In genomic region chr16:91964308-91965178, GRCm38 (mm10) we compare ENCODE assay signal across 14 mouse cellular contexts.
DNase-seq lines count a peak whose midpoint lies in the region; ATAC-seq and TF ChIP-seq lines count a peak whose summit lies in the region.
"Had no signal": no experiment of that assay in that cellular context is flagged by ENCODE, and none has a peak within 500 bp of the region (broad histone marks: within the 10 kb centered on the region; RNA-seq: fewer than 3 reads in every experiment).

No protein-coding gene starts in this region.

- peaks cover 1% of the 10 kb centered on the region for H3K79me3 ChIP-seq in C2C12 (ENCODE audit: low read depth)

- no peak for TF ChIP-seq CTCF in C2C12 (IDR thresholded peaks at IDR 0.05; ENCODE audit: control insufficient read depth, insufficient read depth, insufficient read length)

- no peak for ATAC-seq in hindbrain, embryonic 13.5 days (ENCODE audit: low FRiP score)
- ATAC-seq in midbrain, embryonic 16.5 days = no peak
- ATAC-seq in erythroid progenitor cell, adult 5-6 weeks (replicated peaks; ENCODE audit: low FRiP score, poor library complexity, severe bottlenecking) = no peak
- no peak for ATAC-seq in intestine, embryonic 16.5 days
- ATAC-seq: Patski had no signal

- peaks cover 10% of the 10 kb centered on the region for H3K79me2 ChIP-seq in C2C12 (ENCODE audit: control insufficient read depth, insufficient read depth)

- no peak overlapping the region for H3K4me3 ChIP-seq in C2C12 (ENCODE audit: insufficient read depth, poor library complexity, severe bottlenecking)
- H3K4me3 ChIP-seq in hindbrain, embryonic 13.5 days = no peak overlapping the region
- H3K4me3 ChIP-seq in midbrain, embryonic 16.5 days (ENCODE audit: low read depth, low read length) = no peak overlapping the region
- no peak overlapping the region for H3K4me3 ChIP-seq in intestine, embryonic 16.5 days (ENCODE audit: low read length)
- H3K4me3 ChIP-seq: embryonic facial prominence, embryonic 12.5 days had no signal

- H3K9ac ChIP-seq in hindbrain, embryonic 13.5 days = no peak overlapping the region
- no peak overlapping the region for H3K9ac ChIP-seq in midbrain, embryonic 16.5 days (ENCODE audit: low read depth, low read length)
- no peak overlapping the region for H3K9ac ChIP-seq in intestine, embryonic 16.5 days (ENCODE audit: low read depth, low read length)
- H3K9ac ChIP-seq: embryonic facial prominence, embryonic 12.5 days had no signal

- H3K36me3 ChIP-seq in C2C12 (ENCODE audit: control insufficient read depth, insufficient read depth) = no peaks in the 10 kb centered on the region
- no peaks in the 10 kb centered on the region for H3K36me3 ChIP-seq in hindbrain, embryonic 13.5 days
- no peaks in the 10 kb centered on the region for H3K36me3 ChIP-seq in midbrain, embryonic 16.5 days (ENCODE audit: control insufficient read depth, insufficient read depth, low read length)
- H3K36me3 ChIP-seq in intestine, embryonic 16.5 days (ENCODE audit: control insufficient read depth, insufficient read depth, low read length) = no peaks in the 10 kb centered on the region
- H3K36me3 ChIP-seq: embryonic facial prominence, embryonic 12.5 days had no signal

- no peaks in the 10 kb centered on the region for H3K27me3 ChIP-seq in C2C12 (ENCODE audit: control insufficient read depth, insufficient read depth, insufficient read length)
- H3K27me3 ChIP-seq in hindbrain, embryonic 13.5 days = no peaks in the 10 kb centered on the region
- H3K27me3 ChIP-seq in midbrain, embryonic 16.5 days (ENCODE audit: control insufficient read depth, insufficient read depth, low read depth, low read length) = no peaks in the 10 kb centered on the region
- no peaks in the 10 kb centered on the region for H3K27me3 ChIP-seq in intestine, embryonic 16.5 days (replicated peaks; ENCODE audit: control insufficient read depth, insufficient read depth, low read length)
- H3K27me3 ChIP-seq: embryonic facial prominence, embryonic 12.5 days; Patski had no signal

- H3K9me3 ChIP-seq in hindbrain, embryonic 13.5 days = no peaks in the 10 kb centered on the region
- H3K9me3 ChIP-seq in midbrain, embryonic 16.5 days (replicated peaks; ENCODE audit: control insufficient read depth, low read length, poor library complexity, severe bottlenecking) = no peaks in the 10 kb centered on the region
- peaks cover 3% of the 10 kb centered on the region; the same call in 1 of the 2 replicates for H3K9me3 ChIP-seq in intestine, embryonic 16.5 days (ENCODE audit: control insufficient read depth, low read length)
- H3K9me3 ChIP-seq: embryonic facial prominence, embryonic 12.5 days had no signal

- WGBS in hindbrain, embryonic 13.5 days = 87% methylated on average over 13 of the region's 13 CpGs
- 88% methylated on average over 13 of the region's 13 CpGs for WGBS in midbrain, embryonic 16.5 days
- WGBS in intestine, embryonic 16.5 days = 74% methylated on average over 13 of the region's 13 CpGs

- H3ac ChIP-seq in C2C12 (ENCODE audit: control insufficient read depth, insufficient read length, low read depth) = no peak overlapping the region

- peak overlapping the region; percentile 96 for H3K27ac ChIP-seq in hindbrain, embryonic 13.5 days
- peak overlapping the region; percentile 86 for H3K27ac ChIP-seq in midbrain, embryonic 16.5 days (ENCODE audit: low read length)
- H3K27ac ChIP-seq in intestine, embryonic 16.5 days (ENCODE audit: low read length) = no peak overlapping the region
- H3K27ac ChIP-seq: embryonic facial prominence, embryonic 12.5 days had no signal

- H3K4me1 ChIP-seq in hindbrain, embryonic 13.5 days (replicated peaks) = peaks cover 42% of the 10 kb centered on the region
- peaks cover 28% of the 10 kb centered on the region for H3K4me1 ChIP-seq in midbrain, embryonic 16.5 days (ENCODE audit: control insufficient read depth, insufficient read depth, low read length)
- H3K4me1 ChIP-seq in intestine, embryonic 16.5 days (ENCODE audit: control insufficient read depth, insufficient read depth, low read length) = peaks cover 6% of the 10 kb centered on the region

- DNase-seq in MEL-GATA-1-ER (ENCODE audit: extremely low read depth, low read depth) = peak; percentile 17
- DNase-seq in kidney, adult 18-20 months = no peak
- DNase-seq in frontal cortex, postnatal 36 days (ENCODE audit: low spot score in 2 of 2) = no peak
- DNase-seq: gastrocnemius, postnatal 36 days; kidney, adult 9 months; lung, postnatal 4 days; right cerebral cortex, postnatal 4 days had no signal

- H3K4me2 ChIP-seq in hindbrain, embryonic 13.5 days = no peak overlapping the region
- H3K4me2 ChIP-seq in midbrain, embryonic 16.5 days (ENCODE audit: low read length) = no peak overlapping the region
- H3K4me2 ChIP-seq in intestine, embryonic 16.5 days (ENCODE audit: low read depth, low read length) = no peak overlapping the region
- H3K4me2 ChIP-seq: embryonic facial prominence, embryonic 12.5 days had no signal

TF ChIP-seq in C2C12, 6 proteins besides CTCF, POLR2A, EP300 and RAD21:
- TF ChIP-seq MAX (IDR thresholded peaks at IDR 0.05) (no peak), CEBPB (IDR thresholded peaks at IDR 0.05; ENCODE audit: low read depth) (no peak), MYOG (IDR thresholded peaks at IDR 0.05; ENCODE audit: control insufficient read depth, extremely low read depth, insufficient read length) (no peak), MYOD1 (IDR thresholded peaks at IDR 0.05; ENCODE audit: control insufficient read depth, insufficient read length, low read depth) (peak; percentile 93)
